Mouse (Mus musculus) lung, postnatal 0 days (tissue): ENCODE measurements at regions not wholly inside any gene's neighbourhood (a gene's known extent, or its start where the extent isn't known, plus 50 kb on each side); places are given as distances from the start of the nearest gene placed in this dataset.

Experiments
- CTCF ChIP-seq: IDR thresholded peaks from 2 replicates; pipeline ENCODE4 v1.5.1; 2016; ENCODE audit warnings: antibody characterized with exemption, mild to moderate bottlenecking
- EP300 ChIP-seq: IDR thresholded peaks from 2 replicates; pipeline ENCODE4 v1.6.1; 2016; ENCODE audit warnings: antibody characterized with exemption, mild to moderate bottlenecking, control low read depth

DNA sequence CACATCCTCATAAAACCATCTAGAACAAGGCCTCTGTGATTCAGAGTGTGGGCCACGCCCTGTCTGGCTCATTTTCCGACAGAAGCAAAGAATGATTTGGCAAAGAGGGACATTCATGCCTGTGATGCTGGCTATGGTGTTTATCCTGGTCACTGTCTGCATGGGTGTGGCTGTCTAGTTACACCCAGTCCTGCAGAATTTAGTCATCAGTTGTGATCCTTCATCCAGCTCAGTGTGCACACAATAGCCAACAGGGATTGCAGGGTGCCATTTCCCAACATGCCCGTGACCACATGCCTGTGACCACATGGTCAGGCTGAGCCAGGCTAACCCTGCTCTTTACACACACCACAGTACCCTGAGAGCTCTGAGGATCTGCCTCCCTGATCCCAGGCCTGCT is 208.8 kb upstream of the Cep162 start:
- TF ChIP-seq EP300, result no peak
- no peak for TF ChIP-seq CTCF
